Mouse (Mus musculus) kidney, adult 10 weeks (tissue): ENCODE results near the gene Slc5a11. TPM values are rescaled to one million over a fixed set of nuclear protein-coding genes. Genes with fewer than 3 reads are reported as not detected.

Experiments used
- polyA plus RNA-seq: library from polyadenylated mRNA; stranded (reverse); fragments of 350-450 nt; fragmentation: Illumina TruSeq; extraction: RNeasy Lipid Tissue Mini Kit (QIAGEN cat#74804); gene quantifications from one replicate; pipeline ENCODE4 v1.2.3, GENCODE M21; 2014; ENCODE audit warnings: low read depth, low replicate concordance

Gene Slc5a11
- polyA plus RNA-seq, result 3.3 TPM

DNA sequence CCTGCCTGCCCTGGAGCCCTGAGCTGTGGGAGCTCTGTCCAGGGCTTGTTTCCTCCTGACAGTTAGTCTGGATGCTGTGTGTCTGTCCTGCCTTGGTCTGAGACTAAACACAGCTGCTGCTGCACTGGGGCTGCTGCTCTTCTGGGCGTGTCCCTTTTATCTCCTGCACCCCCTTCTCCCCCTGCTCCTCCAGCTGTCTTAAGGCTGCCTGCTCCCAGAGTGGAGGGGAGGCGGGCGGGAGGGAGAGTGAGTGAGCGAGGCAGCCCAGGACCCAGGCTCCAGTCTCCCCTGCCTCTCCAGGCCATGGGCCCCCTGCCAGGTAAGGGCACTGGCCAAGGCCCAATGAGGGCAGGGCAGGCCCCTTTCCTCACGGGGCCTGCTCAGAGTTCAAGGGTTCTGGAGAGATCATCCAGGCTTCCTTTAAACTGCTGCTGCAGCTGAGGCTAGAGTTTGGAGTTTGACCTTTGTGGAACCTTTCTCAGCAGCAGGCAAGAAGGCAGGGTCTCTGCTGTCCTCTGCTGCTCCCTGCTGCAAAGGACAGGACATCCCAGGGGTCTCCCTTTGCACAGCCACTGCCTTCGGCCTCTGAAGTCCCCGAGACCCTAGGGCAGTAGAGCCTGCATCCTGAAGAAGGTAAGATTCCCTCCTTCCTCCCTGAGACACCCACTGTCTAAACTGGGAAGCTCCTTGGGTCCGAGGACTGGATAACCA lies at the start of gene Slc5a11:
Gene Slc5a11 (plus strand): TSS at position 416 of the 711 bp plus-strand sequence.

Other genes starting within 250 kb of the Slc5a11 start
- 71.5 TPM for gene Rbbp6, start 249.1 kb upstream of the Slc5a11 start, polyA plus RNA-seq
- 46.1 TPM for gene Tnrc6a, start 90.9 kb upstream of the Slc5a11 start, polyA plus RNA-seq
- gene Lcmt1, start 155.0 kb downstream of the Slc5a11 start, polyA plus RNA-seq, result 55.8 TPM
- gene Arhgap17, start 155.1 kb downstream of the Slc5a11 start, polyA plus RNA-seq, result 15.6 TPM
- 0.69 TPM for gene Aqp8, start 247.5 kb downstream of the Slc5a11 start, polyA plus RNA-seq